Mouse (Mus musculus): ENCODE results near the gene Tpst2. TPM values are rescaled to one million over a fixed set of nuclear protein-coding genes. Genes with fewer than 3 reads are reported as not detected.

Gene Tpst2
- polyA plus RNA-seq, 1 experiment from 2014 or later: 31.2 TPM

- H3K27ac ChIP-seq (ENCODE audit: low read depth, low read length): no peak overlapping the region
- no peaks in the 10 kb centered on the region for H3K9me3 ChIP-seq (replicated peaks; ENCODE audit: control insufficient read depth, low read length)
- no peak overlapping the region for H3K9ac ChIP-seq (ENCODE audit: low read depth, low read length)
- H3K4me3 ChIP-seq (ENCODE audit: low read depth, low read length): no peak overlapping the region
- H3K36me3 ChIP-seq (ENCODE audit: control insufficient read depth, insufficient read depth, low read length): no peaks in the 10 kb centered on the region
- H3K4me2 ChIP-seq: no peak overlapping the region
- peaks cover 59% of the 10 kb centered on the region for H3K4me1 ChIP-seq (ENCODE audit: control insufficient read depth, insufficient read depth, low read length)
- ATAC-seq (replicated peaks; ENCODE audit: insufficient number of reproducible peaks, low FRiP score, low TSS enrichment): no peak
- 82% methylated on average over 4 of the region's 4 CpGs for WGBS (ENCODE audit: insufficient replicate concordance)
- no peaks in the 10 kb centered on the region for H3K27me3 ChIP-seq (ENCODE audit: control insufficient read depth, insufficient read depth, low read length)
Measured at GRCm38 (mm10) chr5:112281676-112282075, 5.2 kb downstream of the Tpst2 start.

DNA sequence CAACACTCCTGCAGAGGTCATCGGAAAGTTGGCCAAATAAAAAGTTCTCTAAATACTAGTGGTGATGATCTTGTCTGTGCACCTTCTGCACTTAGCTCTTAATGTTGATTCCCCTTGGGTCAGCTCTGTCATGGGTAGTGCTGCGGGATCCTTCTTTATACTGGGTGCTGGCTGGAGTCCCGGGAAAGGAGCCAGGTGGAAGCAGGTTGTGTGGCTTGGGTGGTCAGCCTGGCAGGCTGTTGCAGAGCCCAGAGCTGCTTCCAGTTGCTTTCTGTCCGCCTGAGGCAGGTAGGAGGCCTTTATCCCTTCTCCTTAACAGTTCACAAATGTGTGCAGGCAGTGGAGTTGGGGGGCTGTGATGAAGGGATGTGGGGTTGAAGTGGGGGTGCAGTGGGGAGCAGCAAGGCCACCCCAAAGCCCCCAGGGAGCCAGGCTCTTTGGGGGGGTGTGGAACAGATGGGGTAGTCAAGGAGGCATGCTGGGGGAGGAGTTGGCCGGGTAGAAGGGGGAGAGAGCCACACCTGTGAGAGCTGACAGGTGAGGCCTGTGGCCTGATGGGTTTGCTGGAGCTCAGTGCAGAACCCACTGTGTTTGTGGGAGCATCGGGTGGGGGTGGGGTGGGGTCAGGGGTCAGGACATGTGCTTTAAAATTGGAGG, 5.8 kb downstream of the Tpst2 start:
- H3K4me3 ChIP-seq (ENCODE audit: low read depth, low read length): no peak overlapping the region
- H3K9me3 ChIP-seq (replicated peaks; ENCODE audit: control insufficient read depth, low read length): no peaks in the 10 kb centered on the region
- WGBS (ENCODE audit: insufficient replicate concordance): 80% methylated on average over 6 of the region's 6 CpGs
- peaks cover 59% of the 10 kb centered on the region for H3K4me1 ChIP-seq (ENCODE audit: control insufficient read depth, insufficient read depth, low read length)
- no peaks in the 10 kb centered on the region for H3K36me3 ChIP-seq (ENCODE audit: control insufficient read depth, insufficient read depth, low read length)
- H3K27ac ChIP-seq (ENCODE audit: low read depth, low read length): 0 out of 2 replicates have a peak overlapping the region, but pooled peaks have one; percentile 50
- no peaks in the 10 kb centered on the region for H3K27me3 ChIP-seq (ENCODE audit: control insufficient read depth, insufficient read depth, low read length)
- ATAC-seq (replicated peaks; ENCODE audit: insufficient number of reproducible peaks, low FRiP score, low TSS enrichment): no peak
- no peak overlapping the region; the same call in 1 of the 2 replicates for H3K4me2 ChIP-seq
- H3K9ac ChIP-seq (ENCODE audit: low read depth, low read length): no peak overlapping the region

- H3K4me2 ChIP-seq: no peak overlapping the region; the same call in 1 of the 2 replicates
- WGBS (ENCODE audit: insufficient replicate concordance): 56% methylated on average over 9 of the region's 9 CpGs
Measured at GRCm38 (mm10) chr5:112282780-112283482, 6.4 kb downstream of the Tpst2 start.

DNA sequence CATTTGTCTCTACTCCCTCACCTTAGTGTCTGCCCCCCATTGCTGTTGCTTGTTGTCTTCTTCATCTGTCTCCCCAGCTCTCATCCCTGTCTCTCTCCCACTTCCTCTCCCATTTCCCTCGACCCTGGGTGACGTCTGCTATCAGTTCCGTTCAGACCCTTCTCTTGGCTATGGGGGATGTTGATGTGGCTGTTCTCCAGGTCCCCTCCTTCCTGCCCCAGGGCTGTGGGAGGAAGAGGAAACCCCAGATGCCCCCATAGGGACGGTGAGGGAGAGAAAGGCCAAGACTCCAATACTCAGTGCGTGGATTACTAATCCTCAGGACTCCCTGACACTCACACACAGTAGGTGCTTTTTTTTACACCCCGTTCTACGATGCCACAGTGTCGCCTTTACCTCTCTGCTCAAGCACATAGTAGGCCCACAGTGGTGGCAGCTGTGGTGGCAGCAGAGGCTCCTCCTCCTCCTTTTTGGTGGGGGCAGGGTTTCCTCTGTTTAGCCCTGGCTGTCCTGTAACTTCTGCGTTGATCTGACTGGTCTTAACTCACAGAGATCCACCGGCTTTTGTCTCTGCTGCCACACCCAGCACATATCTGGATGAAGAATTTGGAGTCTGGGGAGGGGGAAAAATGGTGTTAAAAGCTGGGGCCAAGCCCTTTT, 7.2 kb downstream of the Tpst2 start:
- H3K27ac ChIP-seq (ENCODE audit: low read depth, low read length): peak overlapping the region; percentile 50

More at GRCm38 (mm10) chr5:112282780-112283482, 6.4 kb downstream of the Tpst2 start:
- H3K9me3 ChIP-seq (replicated peaks; ENCODE audit: control insufficient read depth, low read length): no peaks in the 10 kb centered on the region
- no peaks in the 10 kb centered on the region for H3K36me3 ChIP-seq (ENCODE audit: control insufficient read depth, insufficient read depth, low read length)
- peak overlapping the region; percentile 50; the same call in 1 of the 2 replicates for H3K27ac ChIP-seq (ENCODE audit: low read depth, low read length)
- no peak for ATAC-seq (replicated peaks; ENCODE audit: insufficient number of reproducible peaks, low FRiP score, low TSS enrichment)
- H3K27me3 ChIP-seq (ENCODE audit: control insufficient read depth, insufficient read depth, low read length): no peaks in the 10 kb centered on the region
- peaks cover 57% of the 10 kb centered on the region for H3K4me1 ChIP-seq (ENCODE audit: control insufficient read depth, insufficient read depth, low read length)
- no peak overlapping the region for H3K4me3 ChIP-seq (ENCODE audit: low read depth, low read length)
- H3K9ac ChIP-seq (ENCODE audit: low read depth, low read length): no peak overlapping the region

GRCm38 (mm10) chr5:112284203-112284582, 7.7 kb downstream of the Tpst2 start:
- H3K4me3 ChIP-seq (ENCODE audit: low read depth, low read length): no peak overlapping the region
- no peaks in the 10 kb centered on the region for H3K27me3 ChIP-seq (ENCODE audit: control insufficient read depth, insufficient read depth, low read length)
- H3K4me1 ChIP-seq (ENCODE audit: control insufficient read depth, insufficient read depth, low read length): peaks cover 59% of the 10 kb centered on the region
- peak overlapping the region; percentile 50 for H3K27ac ChIP-seq (ENCODE audit: low read depth, low read length)
- 73% methylated on average over 7 of the region's 7 CpGs for WGBS (ENCODE audit: insufficient replicate concordance)
- H3K4me2 ChIP-seq: no peak overlapping the region
- no peak for ATAC-seq (replicated peaks; ENCODE audit: insufficient number of reproducible peaks, low FRiP score, low TSS enrichment)
- H3K36me3 ChIP-seq (ENCODE audit: control insufficient read depth, insufficient read depth, low read length): no peaks in the 10 kb centered on the region
- H3K9ac ChIP-seq (ENCODE audit: low read depth, low read length): no peak overlapping the region; the same call in 1 of the 2 replicates
- H3K9me3 ChIP-seq (replicated peaks; ENCODE audit: control insufficient read depth, low read length): no peaks in the 10 kb centered on the region

More for the DNA sequence above, 7.2 kb downstream of the Tpst2 start:
- Histone ChIP-seq H3K4me1 (ENCODE audit: control insufficient read depth, insufficient read depth, low read length) (peaks cover 62% of the 10 kb centered on the region), H3K9ac (ENCODE audit: low read depth, low read length) (no peak overlapping the region), H3K9me3 (replicated peaks; ENCODE audit: control insufficient read depth, low read length) (no peaks in the 10 kb centered on the region), H3K27me3 (ENCODE audit: control insufficient read depth, insufficient read depth, low read length) (no peaks in the 10 kb centered on the region), H3K4me2 (0 out of 2 replicates have a peak overlapping the region, but pooled peaks have one; percentile 2), H3K4me3 (ENCODE audit: low read depth, low read length) (no peak overlapping the region), H3K36me3 (ENCODE audit: control insufficient read depth, insufficient read depth, low read length) (no peaks in the 10 kb centered on the region)
- WGBS (ENCODE audit: insufficient replicate concordance): 50% methylated on average over 10 of the region's 10 CpGs
- no peak for ATAC-seq (replicated peaks; ENCODE audit: insufficient number of reproducible peaks, low FRiP score, low TSS enrichment)

DNA sequence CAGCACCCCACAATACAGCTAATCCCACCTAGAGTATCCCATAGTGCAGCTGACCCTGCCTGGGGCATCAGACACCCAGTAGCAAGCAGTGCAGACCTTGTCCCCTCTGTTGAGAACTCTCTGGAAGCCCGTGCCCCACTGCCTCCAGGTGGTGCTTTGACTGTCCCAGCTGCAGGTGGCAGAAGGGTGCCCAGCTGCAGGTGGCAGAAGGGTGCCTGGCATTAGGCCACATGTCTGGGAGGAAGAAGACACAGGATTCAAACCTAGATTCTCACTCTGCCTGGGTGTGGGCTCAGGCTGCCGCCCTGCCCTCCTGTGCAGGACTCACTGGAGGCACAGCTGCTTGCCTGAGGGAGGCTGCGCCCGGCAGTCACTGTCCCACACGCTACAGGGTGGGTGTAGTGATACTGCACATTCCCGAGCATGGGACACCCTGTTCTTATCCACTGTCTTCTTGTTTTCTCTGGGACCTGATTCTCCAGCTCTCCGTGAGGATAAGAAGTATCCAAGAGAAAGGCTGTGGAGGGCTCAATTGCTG, 9.1 kb downstream of the Tpst2 start:
- no peak for ATAC-seq (replicated peaks; ENCODE audit: insufficient number of reproducible peaks, low FRiP score, low TSS enrichment)

DNA sequence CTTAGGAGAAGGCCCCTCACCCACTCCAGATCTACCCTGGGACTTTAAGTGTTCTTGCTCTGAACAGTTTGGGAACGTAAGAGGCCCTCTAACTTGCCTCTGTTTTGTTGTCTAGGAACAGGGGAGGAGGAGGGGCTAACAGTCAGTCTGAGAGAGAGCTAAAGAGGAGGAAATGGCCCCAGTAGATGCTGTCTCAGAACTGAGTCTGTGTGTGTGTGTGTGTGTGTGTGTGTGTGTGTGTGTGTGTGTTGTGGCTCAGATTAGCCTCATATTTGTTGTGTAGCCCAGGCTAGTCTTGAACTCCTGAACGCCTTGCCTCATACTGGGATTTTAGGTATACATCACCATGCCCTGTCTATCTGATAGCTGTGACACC, 10.1 kb downstream of the Tpst2 start:
- H3K36me3 ChIP-seq (ENCODE audit: control insufficient read depth, insufficient read depth, low read length): no peaks in the 10 kb centered on the region
- no peak overlapping the region for H3K9ac ChIP-seq (ENCODE audit: low read depth, low read length)
- no peak overlapping the region for H3K4me3 ChIP-seq (ENCODE audit: low read depth, low read length)
- H3K4me2 ChIP-seq: no peak overlapping the region
- no peak for ATAC-seq (replicated peaks; ENCODE audit: insufficient number of reproducible peaks, low FRiP score, low TSS enrichment)
- H3K9me3 ChIP-seq (replicated peaks; ENCODE audit: control insufficient read depth, low read length): no peaks in the 10 kb centered on the region
- 74% methylated on average over 2 of the region's 2 CpGs for WGBS (ENCODE audit: insufficient replicate concordance)
- no peaks in the 10 kb centered on the region for H3K27me3 ChIP-seq (ENCODE audit: control insufficient read depth, insufficient read depth, low read length)
- peaks cover 44% of the 10 kb centered on the region for H3K4me1 ChIP-seq (ENCODE audit: control insufficient read depth, insufficient read depth, low read length)
- no peak overlapping the region for H3K27ac ChIP-seq (ENCODE audit: low read depth, low read length)

More for the DNA sequence above, 9.1 kb downstream of the Tpst2 start:
- no peaks in the 10 kb centered on the region for H3K36me3 ChIP-seq (ENCODE audit: control insufficient read depth, insufficient read depth, low read length)
- H3K27ac ChIP-seq (ENCODE audit: low read depth, low read length): no peak overlapping the region
- no peaks in the 10 kb centered on the region for H3K27me3 ChIP-seq (ENCODE audit: control insufficient read depth, insufficient read depth, low read length)
- H3K9ac ChIP-seq (ENCODE audit: low read depth, low read length): no peak overlapping the region
- H3K4me2 ChIP-seq: no peak overlapping the region
- no peak overlapping the region for H3K4me3 ChIP-seq (ENCODE audit: low read depth, low read length)
- 85% methylated on average over 7 of the region's 7 CpGs for WGBS (ENCODE audit: insufficient replicate concordance)
- no peaks in the 10 kb centered on the region for H3K9me3 ChIP-seq (replicated peaks; ENCODE audit: control insufficient read depth, low read length)
- peaks cover 46% of the 10 kb centered on the region for H3K4me1 ChIP-seq (ENCODE audit: control insufficient read depth, insufficient read depth, low read length)

DNA sequence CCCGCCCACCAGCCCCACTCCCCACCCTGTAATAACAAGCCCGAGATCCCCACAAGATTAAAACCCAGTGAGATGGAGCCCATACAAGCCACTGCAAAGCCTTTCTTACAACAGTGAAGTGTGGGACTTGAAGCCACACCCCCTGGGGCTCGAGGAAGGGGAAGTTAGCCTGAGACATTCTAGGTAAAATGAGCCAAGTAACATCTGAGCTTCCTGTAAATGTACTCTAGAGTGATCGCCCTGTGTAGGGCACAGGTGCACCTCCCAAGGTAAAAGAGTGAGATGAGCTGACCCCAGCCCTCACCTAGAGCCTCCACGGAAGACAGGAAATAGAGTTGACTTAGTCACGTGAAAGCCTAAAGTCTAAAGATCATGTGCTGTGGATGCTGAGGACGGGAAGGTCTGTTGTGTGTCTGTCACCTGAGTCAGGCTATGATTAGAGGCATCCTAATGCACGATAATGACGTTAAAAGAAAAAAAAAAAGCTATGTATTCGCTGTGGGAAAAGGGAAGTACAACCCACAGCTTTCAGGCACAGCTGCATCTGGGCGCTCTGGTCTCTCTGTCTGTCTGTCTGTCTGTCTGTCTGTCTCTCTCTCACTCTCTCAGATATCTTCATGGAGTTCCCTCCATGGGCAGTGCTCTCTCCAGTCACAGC, 10.6 kb downstream of the Tpst2 start:
- Histone ChIP-seq H3K9ac (ENCODE audit: low read depth, low read length) (no peak overlapping the region), H3K36me3 (ENCODE audit: control insufficient read depth, insufficient read depth, low read length) (no peaks in the 10 kb centered on the region), H3K27ac (ENCODE audit: low read depth, low read length) (no peak overlapping the region), H3K9me3 (replicated peaks; ENCODE audit: control insufficient read depth, low read length) (no peaks in the 10 kb centered on the region), H3K27me3 (ENCODE audit: control insufficient read depth, insufficient read depth, low read length) (no peaks in the 10 kb centered on the region), H3K4me3 (ENCODE audit: low read depth, low read length) (no peak overlapping the region), H3K4me1 (ENCODE audit: control insufficient read depth, insufficient read depth, low read length) (peaks cover 43% of the 10 kb centered on the region), H3K4me2 (no peak overlapping the region)
- ATAC-seq (replicated peaks; ENCODE audit: insufficient number of reproducible peaks, low FRiP score, low TSS enrichment): no peak
- WGBS (ENCODE audit: insufficient replicate concordance): 72% methylated on average over 11 of the region's 11 CpGs

Data from heart, embryonic 11.5 days (tissue).